ENCODE assay signal across 10 mouse cellular contexts in the genomic region with DNA sequence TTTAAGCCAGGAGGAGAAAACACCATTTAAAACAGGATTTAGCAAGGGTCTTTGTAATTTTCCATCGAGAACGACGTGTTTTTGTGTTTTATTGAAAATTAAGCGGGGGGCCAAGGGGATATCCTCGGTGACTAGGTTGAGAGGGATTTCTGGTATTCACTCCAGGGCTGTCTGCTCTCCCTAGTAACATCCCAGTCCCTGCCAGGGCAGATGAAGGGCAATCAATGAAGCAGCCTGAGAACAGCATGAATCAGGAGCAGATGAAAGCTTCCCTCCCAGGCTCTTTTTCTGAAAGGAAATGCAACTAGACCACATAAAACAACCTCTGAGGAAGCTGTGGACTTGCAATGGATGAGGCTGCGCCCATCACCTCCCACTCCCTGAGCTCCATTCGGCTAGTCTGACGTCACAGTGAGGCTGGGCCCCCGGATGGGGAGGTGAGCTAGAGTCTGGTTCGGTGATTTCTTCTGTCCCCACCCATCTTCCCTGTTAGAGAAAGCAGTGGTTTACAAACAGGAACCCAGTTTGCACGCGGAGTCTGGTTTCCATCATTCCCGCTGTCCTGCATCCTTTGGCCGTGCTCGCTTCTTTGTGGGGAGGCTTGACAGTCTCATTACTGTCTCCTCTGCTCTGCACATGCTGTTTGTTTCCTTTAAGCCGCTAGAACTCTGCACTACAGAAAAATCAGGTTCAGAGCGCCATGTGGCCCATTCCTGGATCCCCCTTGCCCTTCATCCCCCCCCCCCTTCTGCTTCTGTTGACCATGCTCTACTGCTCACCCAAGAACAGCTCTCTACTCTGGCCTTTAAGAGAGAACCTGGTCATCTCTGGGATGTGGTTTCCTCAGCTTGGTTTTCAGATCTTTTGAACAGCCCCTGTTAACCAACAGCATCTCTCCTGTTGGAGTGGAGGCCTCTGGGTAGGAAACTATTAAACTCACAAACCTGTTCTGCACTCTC. TPM values are rescaled to one million over a fixed set of nuclear protein-coding genes. Genes with fewer than 3 reads are reported as not detected.
DNase-seq lines count a peak whose midpoint lies in the region; ATAC-seq and TF ChIP-seq lines count a peak whose summit lies in the region.
"Had no signal": no experiment of that assay in that cellular context is flagged by ENCODE, and none has a peak within 500 bp of the region (broad histone marks: within the 10 kb centered on the region; RNA-seq: fewer than 3 reads in every experiment).

No protein-coding gene starts in this region.

- H3K27ac ChIP-seq in hindbrain, embryonic 14.5 days = no peak overlapping the region
- no peak overlapping the region for H3K27ac ChIP-seq in hindbrain, embryonic 16.5 days (ENCODE audit: low read depth, low read length)
- no peak overlapping the region for H3K27ac ChIP-seq in CH12.LX (ENCODE audit: insufficient read depth, low read depth)
- no peak overlapping the region for H3K27ac ChIP-seq in embryonic facial prominence, embryonic 10.5 days (replicated peaks)

- no peak for TF ChIP-seq POLR2A in CH12.LX (IDR thresholded peaks at IDR 0.05; ENCODE audit: low read depth, low read length)

- no peak overlapping the region for H3K4me2 ChIP-seq in hindbrain, embryonic 14.5 days (replicated peaks)
- H3K4me2 ChIP-seq in hindbrain, embryonic 16.5 days (ENCODE audit: low read length) = no peak overlapping the region
- H3K4me2 ChIP-seq in CH12.LX (ENCODE audit: insufficient read depth, low read depth, poor library complexity, severe bottlenecking) = 0 out of 2 replicates have a peak overlapping the region, but pooled peaks have one; percentile 22

- H3K4me3 ChIP-seq in hindbrain, embryonic 14.5 days (replicated peaks; ENCODE audit: low read length) = no peak overlapping the region
- H3K4me3 ChIP-seq in hindbrain, embryonic 16.5 days (ENCODE audit: low read length) = no peak overlapping the region
- no peak overlapping the region for H3K4me3 ChIP-seq in CH12.LX (replicated peaks in 1 of 3; ENCODE audit: low read depth in 2 of 3, low read length in 2 of 3, poor library complexity in 1 of 3)
- no peak overlapping the region for H3K4me3 ChIP-seq in embryonic facial prominence, embryonic 10.5 days

- dilution Hi-C loops in CH12.LX (cut with MboI; ENCODE audit: extremely low pct_ligation_motif_present, extremely low pct_unique_long_range_greater_than_20kb, low sequenced_read_pairs) = no loop called here

- no peak overlapping the region for H3K9ac ChIP-seq in hindbrain, embryonic 14.5 days
- no peak overlapping the region for H3K9ac ChIP-seq in hindbrain, embryonic 16.5 days (ENCODE audit: low read depth, low read length)
- no peak overlapping the region for H3K9ac ChIP-seq in CH12.LX (ENCODE audit: insufficient read depth, low read depth)

- no peak for DNase-seq in hindbrain, embryonic 14.5 days (ENCODE audit: low spot score)
- no peak for DNase-seq in CH12.LX (ENCODE audit: extremely low read depth)
- DNase-seq in embryonic facial prominence, embryonic 10.5 days (ENCODE audit: low spot score) = peak; percentile 14
- no peak for DNase-seq in spleen, postnatal 10 days (ENCODE audit: low spot score in 2 of 2)
- DNase-seq in urinary bladder, postnatal 10 days (ENCODE audit: low spot score) = no peak
- DNase-seq in heart, adult 11 months = no peak
- DNase-seq: kidney, adult 2 months; retina, postnatal 1 day had no signal

- 50% methylated on average over 17 of the region's 17 CpGs for WGBS in hindbrain, embryonic 14.5 days
- WGBS in hindbrain, embryonic 16.5 days = 59% methylated on average over 17 of the region's 17 CpGs
- 54% methylated on average over 17 of the region's 17 CpGs for WGBS in embryonic facial prominence, embryonic 10.5 days

- no peaks in the 10 kb centered on the region for H3K27me3 ChIP-seq in hindbrain, embryonic 14.5 days (ENCODE audit: control insufficient read depth, insufficient read depth, low read length)
- no peaks in the 10 kb centered on the region for H3K27me3 ChIP-seq in hindbrain, embryonic 16.5 days (replicated peaks; ENCODE audit: control insufficient read depth, insufficient read depth, low read length)
- no peaks in the 10 kb centered on the region for H3K27me3 ChIP-seq in CH12.LX (replicated peaks)
- no peaks in the 10 kb centered on the region for H3K27me3 ChIP-seq in embryonic facial prominence, embryonic 10.5 days (replicated peaks; ENCODE audit: low read depth, poor library complexity, severe bottlenecking)

- H3K4me1 ChIP-seq in hindbrain, embryonic 14.5 days (replicated peaks; ENCODE audit: control insufficient read depth, insufficient read depth, low read length) = no peaks in the 10 kb centered on the region
- no peaks in the 10 kb centered on the region; the same call in 1 of the 2 replicates for H3K4me1 ChIP-seq in hindbrain, embryonic 16.5 days (ENCODE audit: control insufficient read depth, insufficient read depth, low read depth, low read length)
- no peaks in the 10 kb centered on the region for H3K4me1 ChIP-seq in CH12.LX (ENCODE audit: control insufficient read depth in 1 of 2, insufficient read depth in 2 of 2)
- H3K4me1 ChIP-seq in embryonic facial prominence, embryonic 10.5 days = no peaks in the 10 kb centered on the region

- no peak for TF ChIP-seq RAD21 in CH12.LX (IDR thresholded peaks at IDR 0.05; ENCODE audit: low read depth, low read length)

- no peak for TF ChIP-seq EP300 in CH12.LX (IDR thresholded peaks at IDR 0.05; ENCODE audit: low read length)

- no peaks in the 10 kb centered on the region for H3K36me3 ChIP-seq in hindbrain, embryonic 14.5 days (replicated peaks; ENCODE audit: control insufficient read depth, insufficient read depth)
- no peaks in the 10 kb centered on the region for H3K36me3 ChIP-seq in hindbrain, embryonic 16.5 days (ENCODE audit: control insufficient read depth, insufficient read depth, low read length)
- no peaks in the 10 kb centered on the region for H3K36me3 ChIP-seq in CH12.LX (replicated peaks in 1 of 2; ENCODE audit: control insufficient read depth in 1 of 2, insufficient read depth in 1 of 2, low read length in 1 of 2)
- no peaks in the 10 kb centered on the region for H3K36me3 ChIP-seq in embryonic facial prominence, embryonic 10.5 days (replicated peaks)

- no peaks in the 10 kb centered on the region for H3K9me3 ChIP-seq in hindbrain, embryonic 14.5 days (ENCODE audit: control insufficient read depth, low read length)
- H3K9me3 ChIP-seq in hindbrain, embryonic 16.5 days (ENCODE audit: control insufficient read depth, low read length) = no peaks in the 10 kb centered on the region
- H3K9me3 ChIP-seq in CH12.LX (replicated peaks; ENCODE audit: low read length) = no peaks in the 10 kb centered on the region
- H3K9me3 ChIP-seq in embryonic facial prominence, embryonic 10.5 days = no peaks in the 10 kb centered on the region

- no peak for TF ChIP-seq CTCF in CH12.LX (conservative IDR thresholded peaks at IDR 0.05 in 1 of 2, IDR thresholded peaks at IDR 0.05 in 1 of 2; ENCODE audit: low read depth in 2 of 2, low read length in 2 of 2)

- no peaks in the 10 kb centered on the region for H3K79me2 ChIP-seq in CH12.LX (replicated peaks; ENCODE audit: control insufficient read depth, extremely low read depth, insufficient read depth, poor library complexity, severe bottlenecking)

- in situ Hi-C loops in CH12.LX (cut with MboI; ENCODE audit: low pct_ligation_motif_present, low pct_unique_long_range_greater_than_20kb, low sequenced_read_pairs) = loop anchor here (25.0 kb wide), 1 partner anchor 337 kb away; a partner anchor contains a TSS

- ATAC-seq in hindbrain, embryonic 14.5 days (ENCODE audit: low FRiP score) = 0 out of 2 replicates have a peak, but pooled peaks have one; percentile 44
- ATAC-seq in hindbrain, embryonic 16.5 days = no peak; the same call in 1 of the 2 replicates
- peak; percentile 22; the same call in 1 of the 2 replicates for ATAC-seq in megakaryocyte, adult 5-6 weeks (ENCODE audit: poor library complexity, severe bottlenecking)

TF ChIP-seq in CH12.LX, 34 proteins besides CTCF, POLR2A, EP300 and RAD21:
- TF ChIP-seq ELF1 (IDR thresholded peaks at IDR 0.05; ENCODE audit: low read depth, low read length) = no peak
- TF ChIP-seq TCF12 (IDR thresholded peaks at IDR 0.05; ENCODE audit: low read depth, low read length) = no peak
- TF ChIP-seq E2F4 (IDR thresholded peaks at IDR 0.05; ENCODE audit: insufficient replicate concordance, low read depth, low read length) = no peak
- TF ChIP-seq MAZ (IDR thresholded peaks at IDR 0.05; ENCODE audit: low read depth, low read length) = no peak
- no peak for TF ChIP-seq IRF4 (IDR thresholded peaks at IDR 0.05; ENCODE audit: low read depth, low read length)

RNA-seq across cellular contexts. Expression of a gene that starts 27.5 kb away (rescaled TPM):
- 9.7 and 13.0 TPM in 2 replicates for polyA plus RNA-seq in hindbrain, embryonic 14.5 days (2014; fragmentation: Nextera tagmentation; extraction: Ambion mirVana)
- 12.7 and 13.2 TPM in 2 replicates for polyA plus RNA-seq in hindbrain, embryonic 16.5 days (2015; fragmentation: Nextera tagmentation; extraction: Ambion mirVana)
- 0.04 TPM in 1 of 2 replicates, not detected in the other for total RNA-seq in CH12.LX (2012; rRNA removed)
- total RNA-seq in CH12.LX (2014; rRNA removed) = not detected in 2 replicates
- polyA plus RNA-seq in CH12.LX (2012; ENCODE audit: insufficient read length, low read depth) = 0.08 TPM in 1 of 2 replicates, not detected in the other
- 0.32 and 0.60 TPM in 2 replicates for polyA plus RNA-seq in embryonic facial prominence, embryonic 10.5 days (2016; fragmentation: Nextera tagmentation; extraction: Ambion mirVana)
- not detected in 2 replicates for total RNA-seq in megakaryocyte, adult 5-6 weeks (2015)
- total RNA-seq in megakaryocyte, adult 5-6 weeks (2017) = not detected in 2 replicates
